Mouse (Mus musculus) testis, postnatal 14 days (tissue): ENCODE measurements at regions not wholly inside any gene's neighbourhood (a gene's known extent, or its start where the extent isn't known, plus 50 kb on each side); places are given as distances from the start of the nearest gene placed in this dataset.
A peak's percentile ranks its signal among the peaks of the same experiment; 100 is the strongest.

ENCODE experiments used
- DNase-seq: peaks from one replicate; pipeline ENCODE4 v3.0.0; 2021; ENCODE audit warnings: low spot score

- no peak for DNase-seq
Measured at GRCm38 (mm10) chr1:92776353-92776752, 55.1 kb upstream of the Gpc1 start.

GRCm38 (mm10) chr1:92775908-92776307 is 55.5 kb upstream of the Gpc1 start:
- DNase-seq, result no peak

GRCm38 (mm10) chr1:92774743-92775692 is 56.4 kb upstream of the Gpc1 start:
- DNase-seq, result no peak

GRCm38 (mm10) chr1:92774006-92774405 is 57.4 kb upstream of the Gpc1 start:
- DNase-seq, result no peak

- DNase-seq, result no peak
Measured at GRCm38 (mm10) chr1:92772784-92773113, 58.7 kb upstream of the Gpc1 start.

- no peak for DNase-seq
Measured at GRCm38 (mm10) chr1:92772101-92772783, 59.2 kb upstream of the Gpc1 start.

- DNase-seq, result no peak
Measured at GRCm38 (mm10) chr1:92769696-92770095, 61.7 kb upstream of the Gpc1 start.

- no peak for DNase-seq
Measured at GRCm38 (mm10) chr1:92769156-92769555, 62.3 kb upstream of the Gpc1 start.

GRCm38 (mm10) chr1:92766496-92766895 is 64.9 kb upstream of the Gpc1 start:
- no peak for DNase-seq

GRCm38 (mm10) chr1:92754793-92755488 is 76.5 kb upstream of the Gpc1 start:
- DNase-seq, result no peak

- no peak for DNase-seq
Measured at GRCm38 (mm10) chr1:92751700-92752136, 79.7 kb upstream of the Gpc1 start.

GRCm38 (mm10) chr1:92749475-92749874 is 82.0 kb upstream of the Gpc1 start:
- no peak for DNase-seq

GRCm38 (mm10) chr1:92745284-92745683 is 86.2 kb upstream of the Gpc1 start:
- DNase-seq, result no peak

GRCm38 (mm10) chr1:92744528-92745241 is 86.8 kb upstream of the Gpc1 start:
- peak; percentile 23 for DNase-seq

GRCm38 (mm10) chr1:92742881-92743621 is 88.4 kb upstream of the Gpc1 start:
- no peak for DNase-seq

GRCm38 (mm10) chr1:92742300-92742699 is 89.1 kb upstream of the Gpc1 start:
- no peak for DNase-seq

- DNase-seq, result no peak
Measured at GRCm38 (mm10) chr1:92741047-92741446, 90.4 kb upstream of the Gpc1 start.

GRCm38 (mm10) chr1:92737600-92738197 is 89.1 kb upstream of the Otos start:
- no peak for DNase-seq

- DNase-seq, result no peak
Measured at GRCm38 (mm10) chr1:92736411-92736810, 87.8 kb upstream of the Otos start.

GRCm38 (mm10) chr1:92733732-92734131 is 85.1 kb upstream of the Otos start:
- no peak for DNase-seq
